Mouse (Mus musculus) B cell, adult (primary cell): ENCODE results near the gene Plekhg1. TPM values are rescaled to one million over a fixed set of nuclear protein-coding genes. Genes with fewer than 3 reads are reported as not detected.

Experiments used
- total RNA-seq: library from RNA; stranded (reverse); gene quantifications from 4 replicates; pipeline ENCODE4 v1.2.4, GENCODE M21; 2023; ENCODE audit not compliant: inconsistent age

Plekhg1 gene
- total RNA-seq, result 0.12 to 0.13 TPM in 2 of 4 replicates, not detected in the others

GRCm38 (mm10) chr10:3740148-3740503 lies at the start of gene Plekhg1:
Gene Plekhg1 (plus strand): TSS chr10:3740364.

GRCm38 (mm10) chr10:3972981-3973588 lies 232.9 kb downstream of the Plekhg1 start, which contains the start of gene Mthfd1l:
Gene Mthfd1l (plus strand): TSS chr10:3973118.

Other genes starting within 250 kb of the Plekhg1 start
- gene Iyd, start 200.1 kb upstream of the Plekhg1 start, total RNA-seq, result not detected in 4 replicates
- 32.3 to 37.0 TPM (median 35.4 TPM) in 4 replicates for gene Mthfd1l, start 232.8 kb downstream of the Plekhg1 start, total RNA-seq